Mouse (Mus musculus) limb, embryonic 13.5 days (tissue): Measurements from ENCODE around the gene Prr15. TPM values are rescaled to one million over a fixed set of nuclear protein-coding genes. Genes with fewer than 3 reads are reported as not detected.
A peak's percentile ranks its signal among the peaks of the same experiment; 100 is the strongest.

Source experiments
- ATAC-seq: fragments of 200-750 bp; cut with Nextera tagmentation; 2 replicates; pipeline ENCODE4 v1.8.0; 2017; ENCODE audit warnings: low read depth, moderate number of reproducible peaks, moderate TSS enrichment; ENCODE audit not compliant: low FRiP score
- H3K27ac ChIP-seq: fragments of 300-500 bp; sonication (generic); 2 replicates; pipeline ENCODE4 v1.5.1; 2015; ENCODE audit warnings: inconsistent platforms, mild to moderate bottlenecking, moderate library complexity
- H3K27me3 ChIP-seq: fragments of 300-500 bp; sonication (generic); 2 replicates; pipeline ENCODE4 v1.6.1; 2015; ENCODE audit warnings: mild to moderate bottlenecking, inconsistent platforms
- H3K36me3 ChIP-seq: fragments of 300-500 bp; sonication (generic); 2 replicates; pipeline ENCODE4 v1.6.1; 2015; ENCODE audit warnings: inconsistent platforms, mild to moderate bottlenecking, moderate library complexity
- H3K4me1 ChIP-seq: fragments of 300-500 bp; sonication (generic); 2 replicates; pipeline ENCODE4 v1.6.1; 2015; ENCODE audit warnings: inconsistent platforms
- H3K4me2 ChIP-seq: fragments of 300-500 bp; sonication (generic); replicated peaks from 2 replicates; pipeline ENCODE4 v1.6.1; 2015; ENCODE audit warnings: inconsistent platforms, mild to moderate bottlenecking, moderate library complexity
- H3K4me3 ChIP-seq: fragments of 300-500 bp; sonication (generic); 2 replicates; pipeline ENCODE4 v1.5.1; 2015; ENCODE audit warnings: moderate library complexity, mild to moderate bottlenecking, inconsistent platforms
- H3K9ac ChIP-seq: fragments of 300-500 bp; sonication (generic); 2 replicates; pipeline ENCODE4 v1.6.1; 2015; ENCODE audit warnings: mild to moderate bottlenecking, inconsistent platforms
- H3K9me3 ChIP-seq: fragments of 300-500 bp; sonication (generic); 2 replicates; pipeline ENCODE4 v1.6.1; 2016; ENCODE audit warnings: inconsistent platforms
- WGBS: fragments of 180-500 bp; shearing (Covaris S2); methylation state at CpG from one replicate; pipeline ENCODE4 v1.1.7; 2015; 5-methylcytosine and 5-hydroxymethylcytosine counted together
- polyA plus RNA-seq: library from polyadenylated mRNA; unstranded; fragments of >200 nt; fragmentation: Nextera tagmentation; extraction: Ambion mirVana; gene quantifications from 2 replicates; pipeline ENCODE4 v1.2.1, GENCODE M21; 2015

Gene Prr15
- polyA plus RNA-seq, 1 experiment from 2014 or later: 0.57 TPM

GRCm38 (mm10) chr6:54366607-54367006 is 41.0 kb downstream of the Prr15 start:
- Histone ChIP-seq H3K4me1 (peaks cover 22% of the 10 kb centered on the region), H3K4me2 (no peak overlapping the region), H3K36me3 (no peaks in the 10 kb centered on the region), H3K27me3 (peaks cover 4% of the 10 kb centered on the region; the same call in 1 of the 2 replicates), H3K27ac (no peak overlapping the region), H3K4me3 (no peak overlapping the region), H3K9ac (no peak overlapping the region), H3K9me3 (no peaks in the 10 kb centered on the region)
- ATAC-seq: no peak
- WGBS: 77% methylated on average over 5 of the region's 5 CpGs

- 11% methylated on average over 6 of the region's 6 CpGs for WGBS
- ATAC-seq: no peak
- Histone ChIP-seq H3K4me1 (peaks cover 19% of the 10 kb centered on the region), H3K9ac (no peak overlapping the region), H3K27me3 (peaks cover 4% of the 10 kb centered on the region; the same call in 1 of the 2 replicates), H3K36me3 (no peaks in the 10 kb centered on the region), H3K4me2 (no peak overlapping the region), H3K4me3 (no peak overlapping the region), H3K27ac (no peak overlapping the region), H3K9me3 (no peaks in the 10 kb centered on the region)
These were observed 42.4 kb downstream of the Prr15 start for GRCm38 (mm10) chr6:54368071-54368470.

GRCm38 (mm10) chr6:54369913-54370542 is 44.4 kb downstream of the Prr15 start:
- 50% methylated on average over 6 of the region's 6 CpGs for WGBS
- Histone ChIP-seq H3K27ac (no peak overlapping the region), H3K36me3 (no peaks in the 10 kb centered on the region), H3K4me2 (no peak overlapping the region), H3K4me1 (peaks cover 6% of the 10 kb centered on the region), H3K27me3 (peaks cover 4% of the 10 kb centered on the region; the same call in 1 of the 2 replicates), H3K4me3 (no peak overlapping the region), H3K9me3 (no peaks in the 10 kb centered on the region), H3K9ac (no peak overlapping the region)
- ATAC-seq: peak; percentile 76

DNA sequence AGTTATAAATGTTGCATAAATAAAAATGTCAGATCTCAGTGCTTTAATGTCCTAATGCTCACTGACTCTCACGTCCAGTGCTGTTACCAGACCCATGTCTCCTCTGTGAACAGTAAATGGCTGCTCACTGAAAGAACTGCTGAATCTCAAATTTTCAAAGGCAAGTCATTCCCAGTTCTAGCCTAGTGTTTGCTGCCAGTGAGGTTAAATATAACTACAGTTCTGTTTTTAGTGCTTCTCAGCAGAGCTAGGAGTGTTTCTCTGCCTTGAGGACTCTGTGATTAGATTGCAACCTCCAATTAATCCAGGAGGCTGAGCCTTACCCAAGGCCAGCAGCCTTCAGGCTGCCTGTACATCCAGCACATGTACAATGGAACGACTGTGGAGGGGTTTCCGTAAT is 46.2 kb downstream of the Prr15 start:
- Histone ChIP-seq H3K4me2 (no peak overlapping the region), H3K4me1 (peaks cover 6% of the 10 kb centered on the region), H3K9me3 (no peaks in the 10 kb centered on the region), H3K36me3 (no peaks in the 10 kb centered on the region), H3K27me3 (peaks cover 4% of the 10 kb centered on the region; the same call in 1 of the 2 replicates), H3K27ac (no peak overlapping the region), H3K4me3 (no peak overlapping the region), H3K9ac (no peak overlapping the region)
- no peak for ATAC-seq
- WGBS: 72% methylated on average over 3 of the region's 3 CpGs

- Histone ChIP-seq H3K4me2 (no peak overlapping the region), H3K4me3 (no peak overlapping the region), H3K27ac (no peak overlapping the region), H3K9ac (no peak overlapping the region), H3K4me1 (peaks cover 16% of the 10 kb centered on the region), H3K36me3 (no peaks in the 10 kb centered on the region), H3K27me3 (no peaks in the 10 kb centered on the region), H3K9me3 (no peaks in the 10 kb centered on the region)
- no peak for ATAC-seq
- WGBS: 70% methylated on average over 2 of the region's 2 CpGs
These were observed 53.7 kb downstream of the Prr15 start for GRCm38 (mm10) chr6:54379356-54379755.

Other genes starting within 250 kb of the Prr15 start
- gene Wipf3, start 103.8 kb downstream of the Prr15 start, polyA plus RNA-seq: 1.6 and 2.1 TPM in 2 replicates
- 11.5 and 13.0 TPM in 2 replicates for gene Scrn1, start 240.7 kb downstream of the Prr15 start, polyA plus RNA-seq